Mouse (Mus musculus) spleen, adult 2 months (tissue): Measurements from ENCODE around the gene Krtap29-1. TPM values are rescaled to one million over a fixed set of nuclear protein-coding genes. Genes with fewer than 3 reads are reported as not detected.

Experiments
- DNase-seq, 2 experiments: peaks; one replicate each; pipeline versions ENCODE4 v3.0.0 to v3.0.0-alpha.2; 2012 to 2021; ENCODE audit warnings: low spot score in 2 of 2, low read depth in 1 of 2
- H3K27ac ChIP-seq: fragments of 200-500 bp; 2 replicates; pipeline ENCODE4 v1.5.1; 2012; ENCODE audit warnings: low read length, inconsistent platforms; ENCODE audit not compliant: insufficient read depth
- H3K27me3 ChIP-seq: fragments of 200-500 bp; 2 replicates; pipeline ENCODE4 v1.6.1; 2012; ENCODE audit warnings: mild to moderate bottlenecking, moderate library complexity, low read length, inconsistent platforms; ENCODE audit not compliant: control insufficient read depth, insufficient read depth
- H3K36me3 ChIP-seq: fragments of 200-500 bp; 2 replicates; pipeline ENCODE4 v1.6.1; 2012; ENCODE audit warnings: mild to moderate bottlenecking, low read length, inconsistent platforms; ENCODE audit not compliant: control insufficient read depth, insufficient read depth
- H3K4me1 ChIP-seq: fragments of 200-500 bp; 2 replicates; pipeline ENCODE4 v1.6.1; 2011; ENCODE audit warnings: inconsistent platforms; ENCODE audit not compliant: control insufficient read depth, insufficient read depth, insufficient read length
- H3K4me3 ChIP-seq: fragments of 200-500 bp; 2 replicates; pipeline ENCODE4 v1.5.1; 2011; ENCODE audit warnings: mild to moderate bottlenecking, inconsistent platforms; ENCODE audit not compliant: insufficient read depth, insufficient read length; ENCODE audit errors: extremely low read depth
- CTCF ChIP-seq: fragments of 200-500 bp; IDR thresholded peaks from 2 replicates; pipeline ENCODE4 v1.5.1; 2011; ENCODE audit warnings: mild to moderate bottlenecking, inconsistent platforms; ENCODE audit not compliant: insufficient read depth, insufficient read length, insufficient replicate concordance; ENCODE audit errors: extremely low read depth
- POLR2A ChIP-seq: fragments of 200-500 bp; IDR thresholded peaks from 2 replicates; pipeline ENCODE4 v1.6.1; 2011; ENCODE audit warnings: low read depth, low read length, inconsistent platforms
- WGBS: fragments of 180-500 bp; shearing (Covaris S2); methylation state at CpG from one replicate; pipeline ENCODE4 v1.1.7; 2018; 5-methylcytosine and 5-hydroxymethylcytosine counted together
- polyA plus RNA-seq: library from polyadenylated mRNA; depleted of rRNA; stranded (reverse); fragments of >200 nt; gene quantifications from 2 replicates; pipeline ENCODE4 v1.2.3, GENCODE M21; 2012; rRNA removed

Krtap29-1 gene
- polyA plus RNA-seq, 1 experiment: not detected

- Histone ChIP-seq H3K27ac (no peak overlapping the region), H3K27me3 (no peaks in the 10 kb centered on the region), H3K36me3 (no peaks in the 10 kb centered on the region), H3K4me3 (no peak overlapping the region), H3K4me1 (no peaks in the 10 kb centered on the region)
- no peak for TF ChIP-seq POLR2A
- TF ChIP-seq CTCF: no peak
- WGBS: 61% methylated on average over 6 of the region's 6 CpGs
- no peak for DNase-seq
Measured at GRCm38 (mm10) chr11:99964213-99964612, 14.6 kb downstream of the Krtap29-1 start.

- Histone ChIP-seq H3K36me3 (no peaks in the 10 kb centered on the region), H3K4me1 (no peaks in the 10 kb centered on the region), H3K27ac (no peak within 1 kb of the TSS), H3K27me3 (no peaks in the 10 kb centered on the region), H3K4me3 (no peak within 1 kb of the TSS)
- TF ChIP-seq POLR2A: no peak
- no peak for TF ChIP-seq CTCF
- no peak for DNase-seq
- WGBS: 79% methylated on average over 2 of the region's 2 CpGs
Measured at GRCm38 (mm10) chr11:99948175-99948574, 30.7 kb downstream of the Krtap29-1 start, which contains the start of gene Krtap9-5. Gene Krtap9-5 (plus strand): TSS chr11:99948475.

- no peak for DNase-seq
- TF ChIP-seq POLR2A (no peak), CTCF (no peak)
- no peak overlapping the region for H3K4me3 ChIP-seq
- no peaks in the 10 kb centered on the region for H3K4me1 ChIP-seq
- H3K36me3 ChIP-seq: no peaks in the 10 kb centered on the region
- no peak overlapping the region for H3K27ac ChIP-seq
- 74% methylated on average over 9 of the region's 9 CpGs for WGBS
- no peaks in the 10 kb centered on the region for H3K27me3 ChIP-seq
Measured at GRCm38 (mm10) chr11:99937751-99938264, 41.0 kb downstream of the Krtap29-1 start.

GRCm38 (mm10) chr11:99935991-99936390 lies 42.9 kb downstream of the Krtap29-1 start, which contains the start of gene Krtap31-2:
Gene Krtap31-2 (plus strand): TSS chr11:99936291.
- Histone ChIP-seq H3K36me3 (no peaks in the 10 kb centered on the region), H3K4me3 (no peak within 1 kb of the TSS), H3K27ac (no peak within 1 kb of the TSS), H3K4me1 (no peaks in the 10 kb centered on the region), H3K27me3 (no peaks in the 10 kb centered on the region)
- no peak for DNase-seq
- TF ChIP-seq CTCF (no peak), POLR2A (no peak)
- WGBS: 78% methylated on average over 1 of the region's 1 CpGs

Other genes starting within 250 kb of the Krtap29-1 start
- gene Gm14180, start 244.8 kb downstream of the Krtap29-1 start, polyA plus RNA-seq: not detected in 2 replicates
- not detected in 2 replicates for gene Gm11595, start 206.1 kb downstream of the Krtap29-1 start, polyA plus RNA-seq
- not detected in 2 replicates for gene Krtap4-8, start 198.3 kb downstream of the Krtap29-1 start, polyA plus RNA-seq
- gene Krtap4-9, start 193.9 kb downstream of the Krtap29-1 start, polyA plus RNA-seq: not detected in 2 replicates
- not detected in 2 replicates for gene Gm11596, start 185.6 kb downstream of the Krtap29-1 start, polyA plus RNA-seq
- gene Gm11569, start 180.1 kb downstream of the Krtap29-1 start, polyA plus RNA-seq: not detected in 2 replicates
- not detected in 2 replicates for gene Gm11554, start 174.6 kb downstream of the Krtap29-1 start, polyA plus RNA-seq
- gene Krtap4-13, start 169.2 kb downstream of the Krtap29-1 start, polyA plus RNA-seq: not detected in 2 replicates
- gene Gm11564, start 163.4 kb downstream of the Krtap29-1 start, polyA plus RNA-seq: not detected in 2 replicates
- gene 2300003K06Rik, start 141.0 kb downstream of the Krtap29-1 start, polyA plus RNA-seq: not detected in 2 replicates
- not detected in 2 replicates for gene Krtap4-16, start 127.4 kb downstream of the Krtap29-1 start, polyA plus RNA-seq
- not detected in 2 replicates for gene Gm11568, start 121.1 kb downstream of the Krtap29-1 start, polyA plus RNA-seq
- not detected in 2 replicates for gene Gm11559, start 114.6 kb downstream of the Krtap29-1 start, polyA plus RNA-seq
- not detected in 2 replicates for gene Krtap9-1, start 105.7 kb downstream of the Krtap29-1 start, polyA plus RNA-seq
- not detected in 2 replicates for gene Gm11567, start 99.9 kb downstream of the Krtap29-1 start, polyA plus RNA-seq
- not detected in 2 replicates for gene Krtap31-1, start 71.1 kb downstream of the Krtap29-1 start, polyA plus RNA-seq
- not detected in 2 replicates for gene Gm11565, start 64.3 kb downstream of the Krtap29-1 start, polyA plus RNA-seq
- gene Krtap31-2, start 42.8 kb downstream of the Krtap29-1 start, polyA plus RNA-seq: not detected in 2 replicates
- not detected in 2 replicates for gene Krtap9-5, start 30.6 kb downstream of the Krtap29-1 start, polyA plus RNA-seq
- not detected in 2 replicates for gene Krtap16-1, start 7.5 kb upstream of the Krtap29-1 start, polyA plus RNA-seq
- not detected in 2 replicates for gene Krtap17-1, start 14.9 kb upstream of the Krtap29-1 start, polyA plus RNA-seq
- not detected in 2 replicates for gene Krt33a, start 37.2 kb upstream of the Krtap29-1 start, polyA plus RNA-seq
- gene Krt33b, start 50.8 kb upstream of the Krtap29-1 start, polyA plus RNA-seq: not detected in 2 replicates
- gene Krt34, start 62.5 kb upstream of the Krtap29-1 start, polyA plus RNA-seq: not detected in 2 replicates
- not detected in 2 replicates for gene Krt31, start 71.5 kb upstream of the Krtap29-1 start, polyA plus RNA-seq
- gene Krt32, start 109.2 kb upstream of the Krtap29-1 start, polyA plus RNA-seq: not detected in 2 replicates
- gene Krt35, start 117.2 kb upstream of the Krtap29-1 start, polyA plus RNA-seq: not detected in 2 replicates
- gene Krt36, start 126.6 kb upstream of the Krtap29-1 start, polyA plus RNA-seq: not detected in 2 replicates
- gene Krt13, start 142.5 kb upstream of the Krtap29-1 start, polyA plus RNA-seq: 0.08 TPM in 1 of 2 replicates, not detected in the other
- gene Krt15, start 156.9 kb upstream of the Krtap29-1 start, polyA plus RNA-seq: not detected in 2 replicates
- gene Krt19, start 169.6 kb upstream of the Krtap29-1 start, polyA plus RNA-seq: 3.2 and 4.9 TPM in 2 replicates
- not detected in 2 replicates for gene Krt9, start 214.2 kb upstream of the Krtap29-1 start, polyA plus RNA-seq
- gene Krt14, start 228.5 kb upstream of the Krtap29-1 start, polyA plus RNA-seq: 0.20 TPM in 1 of 2 replicates, not detected in the other